Mouse (Mus musculus) neural tube, embryonic 10.5 days (tissue): Measurements from ENCODE around the gene Cblc.

Experiments
- DNase-seq: peaks from one replicate; pipeline ENCODE4 v3.0.0-alpha.2; 2017; ENCODE audit warnings: low spot score; ENCODE audit errors: extremely low spot score

The Cblc gene

DNA sequence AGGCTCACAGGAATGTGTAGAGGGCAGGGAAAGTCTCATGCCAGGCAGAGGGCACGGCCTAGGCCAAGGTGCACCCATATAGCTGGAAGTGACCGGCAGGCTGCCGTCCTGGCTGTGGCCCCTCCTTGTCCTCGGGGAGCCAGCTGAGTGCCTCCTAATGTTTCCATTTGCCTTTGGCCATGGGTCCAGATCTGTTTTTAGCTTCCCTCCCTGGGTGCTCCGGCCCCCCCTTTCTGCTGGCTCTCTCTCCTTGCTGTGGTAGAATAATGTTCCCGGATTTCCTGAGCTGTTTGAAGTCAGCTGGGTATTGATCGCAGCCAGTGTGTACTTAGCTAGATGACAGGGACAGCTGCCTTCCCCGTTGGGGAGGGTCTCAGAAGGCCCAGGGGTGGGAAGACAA is 13.0 kb downstream of the Cblc start:
- DNase-seq = no peak

DNA sequence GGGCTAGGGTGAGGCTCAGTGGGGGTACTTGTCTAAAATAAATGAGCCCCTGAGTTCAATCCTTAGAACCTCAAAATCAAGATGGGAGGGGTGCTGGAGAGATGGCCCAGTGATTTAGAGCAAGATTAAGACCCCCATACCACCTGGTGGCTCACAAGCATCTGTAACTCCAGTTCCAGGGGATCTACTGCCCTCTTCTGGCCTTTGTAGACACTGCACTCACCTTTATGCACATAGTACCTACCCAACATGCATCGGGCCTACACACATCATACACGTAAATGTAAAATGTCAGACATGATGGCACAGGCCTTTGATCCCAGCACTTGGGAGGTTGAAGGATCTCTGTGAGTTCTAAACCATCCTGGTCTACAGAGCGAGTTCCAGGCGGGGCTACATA is 14.0 kb downstream of the Cblc start:
- no peak for DNase-seq

DNA sequence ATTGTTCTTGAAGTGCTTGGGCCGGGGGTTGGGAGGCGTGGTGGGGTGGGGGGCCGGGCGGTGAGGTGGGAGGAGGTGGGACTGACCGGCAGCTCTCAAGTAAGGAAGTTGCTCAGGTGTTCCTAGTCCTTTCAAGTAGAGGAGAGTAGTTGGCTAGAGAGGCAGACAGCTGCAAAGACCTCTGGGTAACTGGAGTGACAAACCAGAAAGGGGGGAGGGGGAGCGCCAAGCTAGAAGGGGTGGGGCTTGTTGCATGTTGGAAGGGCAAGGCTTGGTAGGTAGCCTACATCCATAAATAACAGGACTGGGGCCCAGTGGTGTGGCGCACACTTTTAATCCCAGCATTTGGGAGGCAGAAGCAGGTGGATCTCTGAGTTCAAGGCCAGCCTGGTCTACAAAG is 14.9 kb downstream of the Cblc start:
- DNase-seq = no peak

GRCm38 (mm10) chr7:19779903-19780302 is 16.7 kb downstream of the Cblc start:
- DNase-seq = no peak

DNA sequence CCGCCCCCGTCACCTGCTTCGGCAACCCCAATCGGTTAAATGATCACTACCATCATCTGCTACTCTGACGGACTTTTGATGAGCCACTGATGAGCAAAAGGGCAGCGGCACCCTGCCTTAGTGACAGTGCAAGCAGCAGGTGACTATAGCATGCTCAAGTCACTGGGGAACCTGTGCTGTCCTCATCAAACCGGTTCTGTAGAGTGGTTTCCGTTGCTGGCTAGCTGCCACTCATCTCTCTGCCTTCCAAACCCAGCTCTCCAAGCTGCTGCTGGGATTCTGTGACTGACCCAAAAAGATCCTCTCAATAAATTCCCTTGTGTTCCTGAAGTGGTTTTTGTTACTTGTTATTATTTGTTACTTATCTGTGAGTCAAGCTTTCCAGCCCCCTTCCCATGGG is 18.0 kb downstream of the Cblc start:
- no peak for DNase-seq

- no peak for DNase-seq
Observed at GRCm38 (mm10) chr7:19777049-19777723, 19.4 kb downstream of the Cblc start.

DNA sequence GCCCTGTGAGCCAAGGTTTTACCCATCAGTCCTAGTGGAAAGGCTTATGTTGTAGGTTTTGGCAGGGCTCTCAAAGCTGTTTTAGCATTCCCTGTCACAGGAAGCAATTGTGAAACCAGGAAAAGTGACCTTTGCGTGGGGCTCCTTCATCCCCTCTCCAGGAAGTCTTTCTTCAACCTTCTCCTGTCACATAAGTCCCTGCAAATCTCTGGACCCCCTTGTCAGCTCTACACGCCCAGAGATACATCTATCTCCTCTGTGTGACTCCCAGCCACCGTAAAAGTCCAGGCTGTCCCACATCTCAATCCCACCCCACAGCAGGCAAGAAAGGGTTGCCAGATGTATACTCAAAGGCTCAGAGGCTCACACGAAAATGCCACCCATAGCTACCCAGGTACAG is 24.9 kb downstream of the Cblc start:
- no peak for DNase-seq

- DNase-seq = peak; percentile 59
Observed at GRCm38 (mm10) chr7:19770984-19771391, 25.6 kb downstream of the Cblc start, which contains the start of gene Bcam. Bcam (minus strand) TSS chr7:19771016.

- peak; percentile 90 for DNase-seq
Observed at GRCm38 (mm10) chr7:19770375-19770754, 26.2 kb downstream of the Cblc start.

DNA sequence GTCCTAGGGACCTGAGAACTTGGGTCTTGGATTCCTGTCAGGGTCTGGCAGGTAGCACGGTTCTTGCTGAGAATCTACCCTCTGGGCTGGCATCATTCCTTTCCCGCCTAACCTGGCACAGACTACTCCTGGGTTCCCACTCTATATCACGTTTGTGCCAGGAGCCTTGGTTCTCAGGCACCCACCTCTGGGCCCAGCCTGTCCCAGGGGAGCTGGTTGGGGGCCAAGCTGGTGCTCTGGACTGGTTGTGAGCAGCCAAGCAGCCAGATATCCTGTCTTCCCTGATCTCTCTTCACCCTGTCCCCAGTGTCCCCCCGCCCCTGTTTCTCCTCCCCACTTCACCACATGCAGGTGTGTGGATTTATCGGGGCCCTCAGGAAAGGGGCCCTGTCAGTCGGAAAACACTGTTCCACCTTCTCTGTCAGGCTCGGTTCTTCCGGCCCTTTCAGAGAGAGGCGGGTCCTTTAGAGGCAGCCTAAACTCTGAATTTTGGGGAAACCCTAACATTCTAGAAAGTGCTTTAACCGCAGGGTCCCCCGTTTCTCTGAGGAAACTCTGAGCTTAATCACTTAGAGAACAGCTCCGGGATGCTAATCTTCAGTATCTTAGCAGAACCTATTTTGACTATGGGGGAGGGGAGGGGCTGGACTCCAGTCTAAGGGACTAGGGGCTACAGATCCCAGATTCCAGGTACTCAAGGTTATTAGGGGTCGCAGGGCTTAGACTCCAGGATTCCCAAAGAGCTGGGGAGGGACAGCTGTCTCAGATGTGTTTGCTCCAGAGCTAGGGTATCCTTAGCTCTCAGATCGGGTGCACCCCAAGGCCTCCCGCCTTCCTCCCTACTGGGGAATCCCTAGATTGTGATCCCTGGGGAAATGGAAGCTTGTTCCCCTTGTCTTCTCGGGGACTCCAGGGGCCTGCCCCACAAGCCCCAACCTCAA is 26.9 kb downstream of the Cblc start:
- DNase-seq = peak; percentile 23

DNA sequence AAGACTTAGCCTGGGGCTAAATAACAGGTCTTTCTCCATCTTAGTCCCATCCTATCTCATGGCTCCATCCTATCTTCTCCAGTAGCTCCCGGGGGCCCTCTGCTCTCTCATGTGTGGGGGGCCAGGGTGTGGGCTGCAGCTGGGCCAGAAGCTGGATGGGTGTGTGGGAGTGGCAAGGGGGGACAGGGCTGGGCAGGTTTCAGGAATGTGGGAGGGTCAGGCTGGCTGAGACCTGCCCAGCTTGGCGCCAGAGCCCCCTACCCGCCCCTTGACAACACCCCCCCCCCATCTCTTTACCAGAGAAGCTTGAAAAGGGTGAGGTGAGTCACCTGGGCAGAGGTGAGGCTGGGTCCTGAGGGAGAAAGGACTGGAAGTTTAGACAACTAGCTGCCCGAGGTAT is 27.6 kb downstream of the Cblc start:
- no peak for DNase-seq

- DNase-seq = no peak
Observed at GRCm38 (mm10) chr7:19768251-19768650, 28.4 kb downstream of the Cblc start.

DNA sequence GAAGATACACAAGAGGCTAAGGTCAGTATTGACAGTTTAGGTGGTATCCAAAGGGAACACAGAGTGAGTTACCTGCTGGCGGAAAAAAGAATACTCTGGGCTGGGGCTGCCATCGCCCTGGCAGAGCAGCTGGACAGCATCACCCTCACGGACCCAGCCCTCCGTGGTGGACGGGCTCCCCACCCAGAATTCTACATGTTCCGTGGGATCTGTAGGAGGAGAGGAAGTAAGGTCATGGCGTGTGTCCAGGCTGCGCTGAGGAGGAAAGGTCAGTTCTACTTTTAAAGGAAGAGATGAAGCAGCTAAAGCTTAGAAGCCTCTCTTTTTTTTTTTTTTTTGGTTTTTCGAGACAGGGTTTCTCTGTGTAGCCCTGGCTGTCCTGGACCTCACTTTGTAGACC is 32.0 kb downstream of the Cblc start:
- DNase-seq = no peak

- DNase-seq = no peak
Observed at GRCm38 (mm10) chr7:19763829-19764477, 32.7 kb downstream of the Cblc start.

- DNase-seq = no peak
Observed at GRCm38 (mm10) chr7:19762283-19762682, 34.3 kb downstream of the Cblc start.

DNA sequence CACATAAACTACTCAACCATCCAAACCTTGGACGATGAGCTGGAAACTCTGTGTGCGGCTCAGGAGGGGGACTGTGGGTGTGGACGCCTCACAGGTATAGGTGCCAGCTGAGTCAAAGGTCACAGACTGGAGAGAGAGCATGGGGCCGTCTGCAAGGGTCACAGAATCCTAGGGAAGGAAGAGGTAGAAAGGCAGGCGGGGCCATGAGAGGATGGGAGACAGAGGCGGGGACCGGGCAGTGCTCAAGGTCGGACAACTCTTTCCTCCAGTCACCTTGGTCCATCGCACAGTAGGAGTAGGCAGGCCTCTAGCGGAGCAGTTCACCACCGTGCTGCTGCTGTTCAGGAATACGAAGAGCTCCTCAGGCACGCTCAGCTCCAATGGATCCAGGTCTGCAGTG is 36.6 kb downstream of the Cblc start:
- no peak for DNase-seq

GRCm38 (mm10) chr7:19758623-19759022 is 38.0 kb downstream of the Cblc start:
- DNase-seq = no peak

DNA sequence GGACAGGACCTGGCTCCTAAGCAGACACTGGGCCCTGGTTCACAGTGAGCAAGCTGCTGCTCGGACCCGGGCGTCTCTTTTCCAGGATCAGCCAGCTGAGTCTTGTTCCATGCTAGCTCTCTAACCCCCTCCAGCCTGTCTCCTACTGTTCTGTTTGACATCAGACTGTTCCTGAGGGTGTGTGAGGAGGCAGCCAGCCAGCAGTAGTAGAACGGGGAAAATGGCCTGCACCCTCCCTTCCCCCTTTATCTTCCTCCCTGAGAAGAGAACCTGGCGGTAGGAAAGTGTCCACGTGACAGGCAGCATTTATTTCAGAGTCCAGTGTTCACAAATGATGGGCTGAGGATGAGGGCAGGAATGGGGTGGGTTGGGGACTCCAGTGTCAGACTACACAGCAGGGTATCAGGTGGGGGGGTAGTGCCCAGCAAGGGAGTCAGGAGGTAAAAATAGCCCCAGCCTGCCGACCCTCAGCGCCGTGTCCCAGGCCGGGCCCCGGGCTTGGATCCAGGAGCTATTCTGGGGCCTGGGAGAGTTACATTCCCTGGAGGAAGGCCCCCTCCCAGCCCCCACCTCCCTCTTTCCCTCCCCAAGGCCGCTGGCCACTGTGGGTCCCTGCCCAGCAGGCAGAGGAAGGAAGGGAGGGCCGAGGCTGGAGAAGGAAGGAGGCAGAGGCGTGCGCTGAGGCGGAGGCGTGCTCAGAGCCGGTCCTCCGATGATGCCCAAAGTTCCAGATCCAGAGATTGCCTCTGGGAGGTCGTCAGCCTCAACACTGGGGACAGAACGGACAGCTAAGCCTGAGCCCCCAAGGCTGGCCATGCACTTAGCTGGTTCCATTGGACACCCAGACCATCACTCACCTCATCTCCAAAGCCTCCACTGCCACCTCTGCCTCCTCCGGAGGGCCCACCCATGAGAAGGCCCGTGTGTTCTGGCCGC is 40.5 kb downstream of the Cblc start:
- DNase-seq = no peak

DNA sequence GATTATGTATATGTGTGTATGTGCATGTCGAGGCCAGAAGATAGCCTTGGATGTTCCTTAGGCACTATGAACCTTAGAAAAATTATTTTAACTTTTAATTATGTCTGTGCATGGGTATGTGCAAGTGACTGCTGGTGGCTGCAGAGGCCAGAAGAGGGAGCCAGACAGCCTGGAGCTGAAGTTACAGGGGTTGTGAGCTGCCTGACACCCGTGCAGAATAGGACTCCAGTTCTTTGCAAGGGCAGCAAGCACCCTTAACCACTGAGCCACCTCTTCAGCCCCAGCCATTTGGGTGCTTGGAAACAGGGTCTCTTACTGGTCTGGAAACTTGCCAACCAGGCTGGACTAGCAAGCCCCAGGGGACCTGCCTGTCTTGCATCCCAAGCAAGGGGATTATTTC is 41.6 kb downstream of the Cblc start:
- DNase-seq = no peak

DNA sequence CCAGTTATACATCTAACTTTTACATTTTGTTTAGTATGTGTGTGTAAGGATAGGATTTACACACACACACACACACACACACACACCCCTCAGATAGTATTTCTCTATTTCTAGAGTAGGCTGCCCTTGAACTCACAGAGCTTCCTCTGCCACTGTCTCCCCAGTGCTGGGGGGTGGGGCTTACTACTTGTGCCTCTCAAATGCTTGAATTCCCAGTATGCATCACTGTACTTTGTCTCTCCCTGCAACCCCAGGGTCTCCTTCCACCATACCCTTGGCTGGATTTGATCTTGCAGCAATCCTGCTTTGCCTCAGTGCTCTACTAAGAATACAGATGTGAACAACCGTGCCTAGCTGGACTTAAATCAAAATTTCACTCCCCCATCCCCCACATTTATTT is 42.5 kb downstream of the Cblc start:
- DNase-seq = no peak

GRCm38 (mm10) chr7:19753587-19753986 is 43.0 kb downstream of the Cblc start:
- no peak for DNase-seq
